Mouse (Mus musculus): ENCODE results near the gene Sv2b. TPM values are rescaled to one million over a fixed set of nuclear protein-coding genes. Genes with fewer than 3 reads are reported as not detected.

The Sv2b gene
- polyA plus RNA-seq, 1 experiment, result 0.29 TPM

- H3K36me3 ChIP-seq (ENCODE audit: control insufficient read depth, insufficient read depth), result no peaks in the 10 kb centered on the region
- H3K79me2 ChIP-seq (ENCODE audit: control insufficient read depth, insufficient read depth), result no peaks in the 10 kb centered on the region
- no peaks in the 10 kb centered on the region for H3K27me3 ChIP-seq (ENCODE audit: control insufficient read depth, insufficient read depth, insufficient read length)
- H3K4me3 ChIP-seq, result no peak overlapping the region
- no peak overlapping the region for H3ac ChIP-seq (ENCODE audit: control insufficient read depth, insufficient read length)
- no peak overlapping the region for H3K4me2 ChIP-seq (ENCODE audit: low read depth)
- TF ChIP-seq TCF12 (IDR thresholded peaks at IDR 0.05; ENCODE audit: insufficient read depth, poor library complexity, severe bottlenecking) (no peak), TCF3 (IDR thresholded peaks at IDR 0.05; ENCODE audit: insufficient read length, low read depth) (no peak), E2F4 (IDR thresholded peaks at IDR 0.05; ENCODE audit: insufficient read depth) (no peak), MAX (IDR thresholded peaks at IDR 0.05; ENCODE audit: low read depth) (no peak), SRF (IDR thresholded peaks at IDR 0.05; ENCODE audit: control insufficient read depth, insufficient read length, low read depth) (no peak), CEBPB (IDR thresholded peaks at IDR 0.05; ENCODE audit: insufficient read depth, poor library complexity, severe bottlenecking) (no peak), POLR2AphosphoS2 (IDR thresholded peaks at IDR 0.05; ENCODE audit: insufficient read length, low read depth) (no peak), REST (IDR thresholded peaks at IDR 0.05; ENCODE audit: insufficient read depth, insufficient read length) (no peak), MYOD1 (IDR thresholded peaks at IDR 0.05; ENCODE audit: control insufficient read depth in 1 of 3, insufficient read length in 2 of 3, low read depth in 2 of 3) (no peak)
These were observed 118.9 kb downstream of the Sv2b start for GRCm38 (mm10) chr7:75190192-75190591.

- H3K36me3 ChIP-seq (ENCODE audit: control insufficient read depth, insufficient read depth), result no peaks in the 10 kb centered on the region
- TF ChIP-seq TCF3 (IDR thresholded peaks at IDR 0.05; ENCODE audit: insufficient read length, low read depth) (no peak), SRF (IDR thresholded peaks at IDR 0.05; ENCODE audit: control insufficient read depth, insufficient read length, low read depth) (no peak), POLR2AphosphoS2 (IDR thresholded peaks at IDR 0.05; ENCODE audit: insufficient read length, low read depth) (no peak), USF1 (IDR thresholded peaks at IDR 0.05; ENCODE audit: low read depth) (no peak), MAX (IDR thresholded peaks at IDR 0.05; ENCODE audit: low read depth) (no peak), MYOG (IDR thresholded peaks at IDR 0.05; ENCODE audit: control insufficient read depth in 1 of 3, insufficient read depth in 1 of 3, insufficient read length in 2 of 3, low read depth in 2 of 3) (no peak), REST (IDR thresholded peaks at IDR 0.05; ENCODE audit: insufficient read depth, insufficient read length) (no peak), E2F4 (IDR thresholded peaks at IDR 0.05; ENCODE audit: insufficient read depth) (no peak)
- no peaks in the 10 kb centered on the region for H3K27me3 ChIP-seq (ENCODE audit: control insufficient read depth, insufficient read depth, insufficient read length)
- H3K4me2 ChIP-seq (ENCODE audit: low read depth), result no peak overlapping the region
- H3ac ChIP-seq (ENCODE audit: control insufficient read depth, insufficient read length), result no peak overlapping the region
- H3K4me3 ChIP-seq, result no peak overlapping the region
- no peaks in the 10 kb centered on the region for H3K79me2 ChIP-seq (ENCODE audit: control insufficient read depth, insufficient read depth)
These were observed 134.0 kb downstream of the Sv2b start for GRCm38 (mm10) chr7:75175042-75175441.

DNA sequence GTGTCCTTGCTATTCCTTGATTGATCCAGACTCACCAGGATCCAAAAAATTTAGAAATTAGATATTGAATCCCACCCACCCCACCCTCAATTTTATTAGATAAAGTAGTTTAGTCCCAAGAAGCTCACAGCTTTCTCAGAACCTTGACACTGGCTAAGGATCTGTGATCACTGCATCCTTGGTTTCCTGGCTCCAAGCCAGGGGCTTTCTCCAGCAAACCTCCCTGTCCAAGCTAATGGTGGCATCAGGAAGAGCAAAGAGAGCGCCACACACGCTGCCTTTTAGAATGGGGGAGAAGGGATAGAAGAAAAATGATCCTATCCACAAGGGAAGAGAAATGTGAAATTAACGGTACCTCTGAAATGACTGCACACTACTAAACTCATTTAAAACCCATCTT, 141.6 kb downstream of the Sv2b start:
- H3K4me3 ChIP-seq, result no peak overlapping the region
- no peak for TF ChIP-seq MYOG (IDR thresholded peaks at IDR 0.05; ENCODE audit: control insufficient read depth in 1 of 3, insufficient read depth in 1 of 3, insufficient read length in 2 of 3, low read depth in 2 of 3)
- no peak for TF ChIP-seq TCF12 (IDR thresholded peaks at IDR 0.05; ENCODE audit: insufficient read depth, poor library complexity, severe bottlenecking)
- no peak for TF ChIP-seq TCF3 (IDR thresholded peaks at IDR 0.05; ENCODE audit: insufficient read length, low read depth)
- no peak for TF ChIP-seq E2F4 (IDR thresholded peaks at IDR 0.05; ENCODE audit: insufficient read depth)
- TF ChIP-seq USF1 (IDR thresholded peaks at IDR 0.05; ENCODE audit: low read depth), result no peak
- no peak for TF ChIP-seq REST (IDR thresholded peaks at IDR 0.05; ENCODE audit: insufficient read depth, insufficient read length)
- TF ChIP-seq MYOD1 (IDR thresholded peaks at IDR 0.05; ENCODE audit: control insufficient read depth in 1 of 3, insufficient read length in 2 of 3, low read depth in 2 of 3), result no peak
- no peak for TF ChIP-seq CEBPB (IDR thresholded peaks at IDR 0.05; ENCODE audit: insufficient read depth, poor library complexity, severe bottlenecking)
- H3K36me3 ChIP-seq (ENCODE audit: control insufficient read depth, insufficient read depth), result no peaks in the 10 kb centered on the region
- no peaks in the 10 kb centered on the region for H3K27me3 ChIP-seq (ENCODE audit: control insufficient read depth, insufficient read depth, insufficient read length)
- no peak overlapping the region for H3K4me2 ChIP-seq (ENCODE audit: low read depth)
- no peak overlapping the region for H3ac ChIP-seq (ENCODE audit: control insufficient read depth, insufficient read length)
- H3K79me2 ChIP-seq (ENCODE audit: control insufficient read depth, insufficient read depth), result no peaks in the 10 kb centered on the region

DNA sequence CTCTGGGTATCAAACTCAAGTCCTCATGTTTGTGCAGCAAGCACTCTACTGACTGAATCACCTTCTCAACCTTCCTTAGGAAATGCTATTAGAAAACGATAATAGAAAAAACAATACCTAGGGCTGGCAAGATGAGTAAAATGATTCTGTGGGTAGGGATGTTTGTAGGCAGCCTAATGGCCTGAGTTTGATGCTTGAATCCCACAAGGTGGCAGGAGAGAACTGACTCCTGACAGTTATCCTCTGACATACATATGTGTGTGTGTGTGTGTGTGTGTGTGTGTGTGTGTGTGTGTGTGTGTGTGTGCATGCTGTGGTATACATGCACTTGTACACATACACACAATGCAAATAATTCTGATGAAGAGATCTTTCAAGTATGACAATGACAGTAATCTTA, 161.9 kb downstream of the Sv2b start:
- H3K27me3 ChIP-seq (ENCODE audit: control insufficient read depth, insufficient read depth, insufficient read length), result no peaks in the 10 kb centered on the region
- TF ChIP-seq E2F4 (IDR thresholded peaks at IDR 0.05; ENCODE audit: insufficient read depth) (no peak), CEBPB (IDR thresholded peaks at IDR 0.05; ENCODE audit: insufficient read depth, poor library complexity, severe bottlenecking) (no peak), MYOD1 (IDR thresholded peaks at IDR 0.05; ENCODE audit: control insufficient read depth in 1 of 3, insufficient read length in 2 of 3, low read depth in 2 of 3) (no peak), TCF12 (IDR thresholded peaks at IDR 0.05; ENCODE audit: insufficient read depth, poor library complexity, severe bottlenecking) (no peak), POLR2A (IDR thresholded peaks at IDR 0.05; ENCODE audit: insufficient read length, low read depth) (no peak), POLR2AphosphoS2 (IDR thresholded peaks at IDR 0.05; ENCODE audit: insufficient read length, low read depth) (no peak), TCF3 (IDR thresholded peaks at IDR 0.05; ENCODE audit: insufficient read length, low read depth) (no peak), USF1 (IDR thresholded peaks at IDR 0.05; ENCODE audit: low read depth) (no peak), REST (IDR thresholded peaks at IDR 0.05; ENCODE audit: insufficient read depth, insufficient read length) (no peak), SRF (IDR thresholded peaks at IDR 0.05; ENCODE audit: control insufficient read depth, insufficient read length, low read depth) (no peak), MYOG (IDR thresholded peaks at IDR 0.05; ENCODE audit: control insufficient read depth in 1 of 3, insufficient read depth in 1 of 3, insufficient read length in 2 of 3, low read depth in 2 of 3) (no peak), MAX (IDR thresholded peaks at IDR 0.05; ENCODE audit: low read depth) (no peak)
- H3K4me3 ChIP-seq, result no peak overlapping the region
- no peaks in the 10 kb centered on the region for H3K36me3 ChIP-seq (ENCODE audit: control insufficient read depth, insufficient read depth)
- H3ac ChIP-seq (ENCODE audit: control insufficient read depth, insufficient read length), result no peak overlapping the region
- H3K4me2 ChIP-seq (ENCODE audit: low read depth), result no peak overlapping the region
- H3K79me2 ChIP-seq (ENCODE audit: control insufficient read depth, insufficient read depth), result no peaks in the 10 kb centered on the region

- TF ChIP-seq TCF12 (IDR thresholded peaks at IDR 0.05; ENCODE audit: insufficient read depth, poor library complexity, severe bottlenecking), result no peak
- no peak for TF ChIP-seq MYOD1 (IDR thresholded peaks at IDR 0.05; ENCODE audit: control insufficient read depth in 1 of 3, insufficient read length in 2 of 3, low read depth in 2 of 3)
- TF ChIP-seq MAX (IDR thresholded peaks at IDR 0.05; ENCODE audit: low read depth), result no peak
- no peak for TF ChIP-seq POLR2AphosphoS2 (IDR thresholded peaks at IDR 0.05; ENCODE audit: insufficient read length, low read depth)
- TF ChIP-seq USF1 (IDR thresholded peaks at IDR 0.05; ENCODE audit: low read depth), result no peak
- no peak for TF ChIP-seq E2F4 (IDR thresholded peaks at IDR 0.05; ENCODE audit: insufficient read depth)
- no peak for TF ChIP-seq CEBPB (IDR thresholded peaks at IDR 0.05; ENCODE audit: insufficient read depth, poor library complexity, severe bottlenecking)
- TF ChIP-seq SRF (IDR thresholded peaks at IDR 0.05; ENCODE audit: control insufficient read depth, insufficient read length, low read depth), result no peak
- no peak for TF ChIP-seq POLR2A (IDR thresholded peaks at IDR 0.05; ENCODE audit: insufficient read length, low read depth)
- TF ChIP-seq TCF3 (IDR thresholded peaks at IDR 0.05; ENCODE audit: insufficient read length, low read depth), result no peak
- TF ChIP-seq MYOG (IDR thresholded peaks at IDR 0.05; ENCODE audit: control insufficient read depth in 1 of 3, insufficient read depth in 1 of 3, insufficient read length in 2 of 3, low read depth in 2 of 3), result no peak
- TF ChIP-seq REST (IDR thresholded peaks at IDR 0.05; ENCODE audit: insufficient read depth, insufficient read length), result no peak
- H3K36me3 ChIP-seq (ENCODE audit: control insufficient read depth, insufficient read depth), result no peaks in the 10 kb centered on the region
- H3K4me2 ChIP-seq (ENCODE audit: low read depth), result peak overlapping the region; percentile 74
- no peak overlapping the region for H3K4me3 ChIP-seq
- no peaks in the 10 kb centered on the region for H3K79me2 ChIP-seq (ENCODE audit: control insufficient read depth, insufficient read depth)
- H3K27me3 ChIP-seq (ENCODE audit: control insufficient read depth, insufficient read depth, insufficient read length), result no peaks in the 10 kb centered on the region
- H3ac ChIP-seq (ENCODE audit: control insufficient read depth, insufficient read length), result no peak overlapping the region
These were observed 166.3 kb downstream of the Sv2b start for GRCm38 (mm10) chr7:75142800-75143199.
